Mouse (Mus musculus): Measurements from ENCODE around the gene Grm1. TPM values are rescaled to one million over a fixed set of nuclear protein-coding genes. Genes with fewer than 3 reads are reported as not detected.

Grm1 gene
- polyA plus RNA-seq, 1 experiment from 2014 or later, result 5.1 TPM

- ATAC-seq (ENCODE audit: low FRiP score, low TSS enrichment) (no peak), DNase-seq (no peak)
Measured at GRCm38 (mm10) chr10:10942248-10942647, 139.9 kb downstream of the Grm1 start.

DNA sequence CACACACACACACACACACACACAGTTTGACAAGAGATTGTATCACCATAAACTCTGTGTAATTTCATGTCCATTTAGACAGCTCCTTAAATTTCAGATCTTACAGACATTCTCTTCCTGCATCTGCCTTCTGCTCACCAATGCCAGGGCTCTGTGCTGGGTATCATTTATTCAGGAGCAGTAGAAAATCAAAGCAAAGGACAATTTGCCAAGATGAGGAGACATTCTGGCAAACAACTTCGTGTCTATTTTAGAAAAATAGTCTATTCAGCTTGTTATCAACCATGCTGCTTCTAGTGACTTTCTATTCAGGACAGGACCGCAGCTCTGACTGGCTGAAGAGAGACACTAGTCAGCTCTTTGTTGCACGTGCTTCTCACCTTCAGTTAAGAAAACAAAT is 146.3 kb downstream of the Grm1 start:
- Histone ChIP-seq H3K9me3 (ENCODE audit: control insufficient read depth, low read length) (no peaks in the 10 kb centered on the region), H3K4me2 (ENCODE audit: low read length) (no peak overlapping the region), H3K27ac (replicated peaks; ENCODE audit: low read depth, low read length) (no peak overlapping the region), H3K9ac (replicated peaks; ENCODE audit: low read length) (no peak overlapping the region), H3K36me3 (ENCODE audit: control insufficient read depth, insufficient read depth, low read length) (no peaks in the 10 kb centered on the region), H3K27me3 (ENCODE audit: control insufficient read depth, insufficient read depth, low read length) (no peaks in the 10 kb centered on the region), H3K4me1 (ENCODE audit: control insufficient read depth, insufficient read depth, low read length) (no peaks in the 10 kb centered on the region), H3K4me3 (replicated peaks; ENCODE audit: low read depth, low read length) (no peak overlapping the region)
- no peak for DNase-seq
- WGBS, result 71% methylated on average over 3 of the region's 3 CpGs
- no peak for ATAC-seq (ENCODE audit: low FRiP score, low TSS enrichment)

More at GRCm38 (mm10) chr10:10942248-10942647, 139.9 kb downstream of the Grm1 start:
- no peak overlapping the region for H3K4me3 ChIP-seq (replicated peaks; ENCODE audit: low read depth, low read length)
- H3K4me2 ChIP-seq (ENCODE audit: low read length), result no peak overlapping the region
- H3K9ac ChIP-seq (replicated peaks; ENCODE audit: low read length), result no peak overlapping the region
- H3K9me3 ChIP-seq (ENCODE audit: control insufficient read depth, low read length), result no peaks in the 10 kb centered on the region
- no peak overlapping the region for H3K27ac ChIP-seq (replicated peaks; ENCODE audit: low read depth, low read length)
- 75% methylated on average over 6 of the region's 6 CpGs for WGBS
- H3K27me3 ChIP-seq (ENCODE audit: control insufficient read depth, insufficient read depth, low read length), result no peaks in the 10 kb centered on the region
- H3K36me3 ChIP-seq (ENCODE audit: control insufficient read depth, insufficient read depth, low read length), result no peaks in the 10 kb centered on the region
- no peaks in the 10 kb centered on the region for H3K4me1 ChIP-seq (ENCODE audit: control insufficient read depth, insufficient read depth, low read length)

- Histone ChIP-seq H3K27me3 (ENCODE audit: control insufficient read depth, insufficient read depth, low read length) (no peaks in the 10 kb centered on the region), H3K36me3 (ENCODE audit: control insufficient read depth, insufficient read depth, low read length) (no peaks in the 10 kb centered on the region), H3K4me1 (ENCODE audit: control insufficient read depth, insufficient read depth, low read length) (peaks cover 11% of the 10 kb centered on the region; the same call in 1 of the 2 replicates), H3K27ac (replicated peaks; ENCODE audit: low read depth, low read length) (no peak overlapping the region), H3K4me3 (replicated peaks; ENCODE audit: low read depth, low read length) (no peak overlapping the region), H3K9me3 (ENCODE audit: control insufficient read depth, low read length) (no peaks in the 10 kb centered on the region), H3K4me2 (ENCODE audit: low read length) (no peak overlapping the region), H3K9ac (replicated peaks; ENCODE audit: low read length) (no peak overlapping the region)
- no peak for ATAC-seq (ENCODE audit: low FRiP score, low TSS enrichment)
- WGBS, result 17% methylated on average over 2 of the region's 2 CpGs
- peak; percentile 13 for DNase-seq
Measured at GRCm38 (mm10) chr10:10929672-10930071, 152.5 kb downstream of the Grm1 start.

DNA sequence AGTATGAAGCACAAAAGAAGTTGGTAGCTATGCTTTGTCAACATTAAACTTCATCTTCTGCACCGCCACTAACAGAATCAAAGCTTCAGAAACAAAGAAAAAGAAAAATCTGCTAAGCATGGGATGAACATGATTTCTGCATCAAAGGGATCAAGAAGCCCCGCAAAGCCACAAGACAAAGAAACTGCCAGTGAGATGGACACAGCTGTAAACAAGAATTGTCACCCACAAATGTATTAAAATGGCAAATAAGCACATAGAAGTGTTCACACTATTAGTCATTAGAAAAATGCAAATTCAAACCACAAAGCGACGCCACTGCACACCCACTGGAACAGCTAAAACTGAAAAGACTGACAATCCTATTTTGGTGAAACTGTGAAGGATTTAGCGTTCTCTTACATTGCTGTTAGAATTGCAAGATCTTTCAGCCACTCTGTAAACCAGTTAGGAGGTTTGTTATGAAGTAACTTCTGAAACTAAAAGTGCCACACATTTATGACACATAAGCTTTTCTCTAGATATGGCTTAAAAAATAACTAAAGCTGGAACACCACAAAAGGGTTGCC is 153.3 kb downstream of the Grm1 start:
- no peaks in the 10 kb centered on the region for H3K36me3 ChIP-seq (ENCODE audit: control insufficient read depth, insufficient read depth, low read length)
- H3K4me1 ChIP-seq (ENCODE audit: control insufficient read depth, insufficient read depth, low read length), result peaks cover 11% of the 10 kb centered on the region; the same call in 1 of the 2 replicates
- no peak overlapping the region for H3K27ac ChIP-seq (replicated peaks; ENCODE audit: low read depth, low read length)
- DNase-seq (peak; percentile 34), ATAC-seq (ENCODE audit: low FRiP score, low TSS enrichment) (no peak)
- H3K27me3 ChIP-seq (ENCODE audit: control insufficient read depth, insufficient read depth, low read length), result no peaks in the 10 kb centered on the region
- WGBS, result 15% methylated on average over 5 of the region's 5 CpGs
- no peak overlapping the region for H3K4me2 ChIP-seq (ENCODE audit: low read length)
- H3K9me3 ChIP-seq (ENCODE audit: control insufficient read depth, low read length), result no peaks in the 10 kb centered on the region
- no peak overlapping the region for H3K4me3 ChIP-seq (replicated peaks; ENCODE audit: low read depth, low read length)
- H3K9ac ChIP-seq (replicated peaks; ENCODE audit: low read length), result no peak overlapping the region

DNA sequence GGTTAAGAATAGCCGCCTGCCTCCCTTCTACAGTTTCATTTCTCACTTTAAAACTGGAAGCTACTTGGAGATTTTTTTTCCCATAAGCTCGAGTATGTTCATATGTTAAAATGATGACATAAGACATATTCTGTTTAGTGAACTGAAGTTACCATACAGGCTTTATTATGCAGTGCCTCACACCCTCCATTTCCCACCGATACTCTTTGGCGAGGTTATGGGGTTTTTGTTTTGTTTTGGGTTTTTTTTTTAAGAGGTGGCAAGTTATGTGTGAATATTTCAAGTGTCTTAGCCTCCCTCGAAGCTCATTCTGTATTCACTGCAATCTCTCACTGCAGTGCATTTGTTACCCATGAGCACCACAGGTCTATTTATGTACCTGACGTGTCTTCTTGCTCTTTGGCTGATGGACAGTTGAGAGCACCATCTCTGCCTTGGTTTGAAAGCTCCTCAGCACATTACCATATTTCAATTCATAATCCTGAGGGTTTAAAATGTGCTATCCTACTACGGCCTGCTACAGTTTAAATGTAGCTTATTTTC is 164.2 kb downstream of the Grm1 start:
- H3K4me2 ChIP-seq (ENCODE audit: low read length), result no peak overlapping the region
- no peaks in the 10 kb centered on the region for H3K4me1 ChIP-seq (ENCODE audit: control insufficient read depth, insufficient read depth, low read length)
- H3K9me3 ChIP-seq (ENCODE audit: control insufficient read depth, low read length), result no peaks in the 10 kb centered on the region
- H3K27ac ChIP-seq (replicated peaks; ENCODE audit: low read depth, low read length), result no peak overlapping the region
- no peak overlapping the region for H3K4me3 ChIP-seq (replicated peaks; ENCODE audit: low read depth, low read length)
- no peak overlapping the region for H3K9ac ChIP-seq (replicated peaks; ENCODE audit: low read length)
- DNase-seq (no peak), ATAC-seq (ENCODE audit: low FRiP score, low TSS enrichment) (no peak)
- H3K36me3 ChIP-seq (ENCODE audit: control insufficient read depth, insufficient read depth, low read length), result no peaks in the 10 kb centered on the region
- H3K27me3 ChIP-seq (ENCODE audit: control insufficient read depth, insufficient read depth, low read length), result no peaks in the 10 kb centered on the region
- WGBS, result 84% methylated on average over 7 of the region's 7 CpGs

- 88% methylated on average over 4 of the region's 4 CpGs for WGBS
- ATAC-seq (ENCODE audit: low FRiP score, low TSS enrichment), result no peak
- H3K9ac ChIP-seq (replicated peaks; ENCODE audit: low read length), result no peak overlapping the region
Measured at GRCm38 (mm10) chr10:10913621-10914020, 168.5 kb downstream of the Grm1 start.

GRCm38 (mm10) chr10:10890221-10890620 is 191.9 kb downstream of the Grm1 start:
- Histone ChIP-seq H3K27me3 (ENCODE audit: control insufficient read depth, insufficient read depth, low read length) (no peaks in the 10 kb centered on the region), H3K9me3 (ENCODE audit: control insufficient read depth, low read length) (no peaks in the 10 kb centered on the region), H3K9ac (replicated peaks; ENCODE audit: low read length) (no peak overlapping the region), H3K4me1 (ENCODE audit: control insufficient read depth, insufficient read depth, low read length) (no peaks in the 10 kb centered on the region), H3K36me3 (ENCODE audit: control insufficient read depth, insufficient read depth, low read length) (no peaks in the 10 kb centered on the region), H3K4me2 (ENCODE audit: low read length) (no peak overlapping the region), H3K4me3 (replicated peaks; ENCODE audit: low read depth, low read length) (no peak overlapping the region), H3K27ac (replicated peaks; ENCODE audit: low read depth, low read length) (no peak overlapping the region)
- ATAC-seq (ENCODE audit: low FRiP score, low TSS enrichment), result no peak
- no peak for DNase-seq
- WGBS, result 82% methylated on average over 1 of the region's 1 CpGs

More at GRCm38 (mm10) chr10:10913621-10914020, 168.5 kb downstream of the Grm1 start:
- no peak for DNase-seq
- no peaks in the 10 kb centered on the region for H3K36me3 ChIP-seq (ENCODE audit: control insufficient read depth, insufficient read depth, low read length)
- H3K27me3 ChIP-seq (ENCODE audit: control insufficient read depth, insufficient read depth, low read length), result no peaks in the 10 kb centered on the region
- H3K27ac ChIP-seq (replicated peaks; ENCODE audit: low read depth, low read length), result no peak overlapping the region
- H3K4me2 ChIP-seq (ENCODE audit: low read length), result no peak overlapping the region
- no peaks in the 10 kb centered on the region for H3K9me3 ChIP-seq (ENCODE audit: control insufficient read depth, low read length)
- no peak overlapping the region for H3K4me3 ChIP-seq (replicated peaks; ENCODE audit: low read depth, low read length)
- no peaks in the 10 kb centered on the region for H3K4me1 ChIP-seq (ENCODE audit: control insufficient read depth, insufficient read depth, low read length)

- ATAC-seq (ENCODE audit: low FRiP score, low TSS enrichment), result no peak
- H3K9ac ChIP-seq (replicated peaks; ENCODE audit: low read length), result no peak overlapping the region
- H3K4me3 ChIP-seq (replicated peaks; ENCODE audit: low read depth, low read length), result no peak overlapping the region
- H3K4me1 ChIP-seq (ENCODE audit: control insufficient read depth, insufficient read depth, low read length), result no peaks in the 10 kb centered on the region
- H3K9me3 ChIP-seq (ENCODE audit: control insufficient read depth, low read length), result no peaks in the 10 kb centered on the region
- H3K36me3 ChIP-seq (ENCODE audit: control insufficient read depth, insufficient read depth, low read length), result no peaks in the 10 kb centered on the region
- no peak overlapping the region for H3K4me2 ChIP-seq (ENCODE audit: low read length)
- whole genome bisulfite sequencing, result 65% methylated on average over 9 of the region's 9 CpGs
- no peak overlapping the region for H3K27ac ChIP-seq (replicated peaks; ENCODE audit: low read depth, low read length)
- H3K27me3 ChIP-seq (ENCODE audit: control insufficient read depth, insufficient read depth, low read length), result no peaks in the 10 kb centered on the region
- no peak for DNase-seq
Measured at GRCm38 (mm10) chr10:10888521-10888920, 193.6 kb downstream of the Grm1 start.

GRCm38 (mm10) chr10:10884992-10885391 is 197.2 kb downstream of the Grm1 start:
- Histone ChIP-seq H3K9me3 (ENCODE audit: control insufficient read depth, low read length) (no peaks in the 10 kb centered on the region), H3K4me2 (ENCODE audit: low read length) (no peak overlapping the region), H3K4me3 (replicated peaks; ENCODE audit: low read depth, low read length) (no peak overlapping the region), H3K36me3 (ENCODE audit: control insufficient read depth, insufficient read depth, low read length) (no peaks in the 10 kb centered on the region), H3K4me1 (ENCODE audit: control insufficient read depth, insufficient read depth, low read length) (no peaks in the 10 kb centered on the region), H3K27ac (replicated peaks; ENCODE audit: low read depth, low read length) (no peak overlapping the region), H3K9ac (replicated peaks; ENCODE audit: low read length) (no peak overlapping the region), H3K27me3 (ENCODE audit: control insufficient read depth, insufficient read depth, low read length) (no peaks in the 10 kb centered on the region)
- DNase-seq, result no peak
- 17% methylated on average over 2 of the region's 2 CpGs for WGBS
- ATAC-seq (ENCODE audit: low FRiP score, low TSS enrichment), result no peak
